Mouse (Mus musculus) c-Kit-positive CD71-positive TER-119-negative erythroid progenitor cells, embryonic 14.5 days (primary cell): ENCODE measurements around the gene Bag1.

Experiments
- DNase-seq: peaks from one replicate; pipeline ENCODE4 v3.0.0-alpha.2; 2013; ENCODE audit warnings: low read depth

The Bag1 gene

DNA sequence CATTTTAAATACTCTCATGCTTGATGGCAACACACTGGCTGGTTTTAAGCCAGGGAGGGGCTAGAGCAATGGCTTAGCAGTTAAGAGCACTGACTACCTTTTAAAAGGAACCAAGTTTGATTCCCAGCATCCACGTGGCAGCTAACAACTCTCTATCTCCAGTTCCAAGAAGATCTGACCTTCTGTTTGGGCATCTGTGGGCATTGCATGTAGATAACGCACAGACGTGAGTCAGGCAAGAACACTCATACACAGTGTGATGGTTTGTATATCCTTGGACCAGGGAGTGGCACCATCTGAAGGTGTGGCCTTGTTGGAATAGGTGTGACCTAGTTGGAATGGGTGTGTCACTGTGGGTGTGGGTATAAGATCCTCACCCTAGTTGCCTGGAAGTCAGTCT is 13.7 kb downstream of the Bag1 start:
- DNase-seq: peak; percentile 40

GRCm38 (mm10) chr4:40933694-40934093 is 14.4 kb downstream of the Bag1 start:
- DNase-seq: no peak

- no peak for DNase-seq
Observed at GRCm38 (mm10) chr4:40929046-40929445, 19.0 kb downstream of the Bag1 start.

DNA sequence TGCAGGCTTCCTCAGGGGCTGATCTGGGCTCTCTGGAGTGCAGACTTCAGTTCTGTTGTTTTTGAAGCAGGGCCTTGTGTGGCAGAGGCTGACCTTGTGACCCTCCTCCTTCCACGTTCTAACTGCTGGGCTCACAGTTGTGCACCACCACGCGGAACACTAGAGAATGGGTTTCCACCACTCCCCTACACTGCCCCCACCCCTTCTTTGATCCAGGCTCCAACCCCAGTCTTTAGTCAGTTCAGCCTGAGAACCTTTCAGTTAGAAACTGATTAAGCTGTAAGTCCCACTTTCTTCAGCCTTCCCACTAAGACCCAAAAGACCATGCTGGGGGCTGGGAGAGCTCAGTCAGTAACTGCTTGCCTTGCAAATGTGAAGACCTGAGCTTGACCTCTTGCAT is 22.5 kb downstream of the Bag1 start:
- DNase-seq: no peak

- no peak for DNase-seq
Observed at GRCm38 (mm10) chr4:40923087-40923651, 24.9 kb downstream of the Bag1 start.

- DNase-seq: no peak
Observed at GRCm38 (mm10) chr4:40921288-40921687, 26.8 kb downstream of the Bag1 start.

DNA sequence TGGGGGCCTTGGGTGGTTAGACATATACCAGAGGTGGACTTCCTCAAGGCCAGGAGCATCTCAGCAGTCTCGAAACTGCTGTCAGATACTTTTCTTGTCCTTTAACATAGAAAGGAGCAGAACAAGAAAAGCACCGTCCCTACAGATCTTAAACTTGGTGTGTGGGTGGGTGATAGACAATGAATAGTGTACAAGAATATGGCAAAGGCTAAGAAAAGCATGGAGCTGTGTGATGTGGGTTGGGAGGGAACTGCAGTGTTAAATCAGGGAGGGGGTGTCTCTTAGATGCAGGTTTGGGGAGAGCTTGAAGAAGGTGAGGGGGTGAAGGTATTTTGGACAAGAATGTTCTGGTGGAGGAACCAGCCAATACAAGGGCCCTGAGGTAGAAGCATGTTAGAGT is 27.5 kb downstream of the Bag1 start:
- no peak for DNase-seq

- no peak for DNase-seq
Observed at GRCm38 (mm10) chr4:40919785-40920184, 28.3 kb downstream of the Bag1 start, which contains the start of gene Spink4. Gene Spink4, plus strand, starts transcription at chr4:40920052.

GRCm38 (mm10) chr4:40916592-40917155 is 31.4 kb downstream of the Bag1 start:
- no peak for DNase-seq

DNA sequence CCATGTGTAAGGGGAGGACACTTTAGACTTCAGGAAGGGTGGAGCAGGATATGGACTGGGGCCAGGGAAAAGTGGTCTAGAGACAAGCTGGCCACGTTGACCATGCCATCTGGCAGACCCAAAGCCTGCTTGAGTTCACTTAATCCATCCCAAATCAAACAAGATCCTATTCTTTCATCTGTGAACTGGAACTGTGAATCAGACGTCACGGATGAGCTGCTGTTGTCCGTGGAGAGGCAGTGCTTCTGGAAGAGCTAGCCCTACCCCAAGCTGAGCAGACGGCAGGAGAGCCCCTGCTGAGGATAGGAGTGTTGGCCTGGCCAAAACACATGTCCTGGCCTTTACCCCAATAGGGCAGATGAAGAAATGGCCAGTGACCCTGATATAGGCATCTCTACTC is 32.1 kb downstream of the Bag1 start:
- DNase-seq: no peak

- DNase-seq: no peak
Observed at GRCm38 (mm10) chr4:40914287-40914867, 33.7 kb downstream of the Bag1 start.

DNA sequence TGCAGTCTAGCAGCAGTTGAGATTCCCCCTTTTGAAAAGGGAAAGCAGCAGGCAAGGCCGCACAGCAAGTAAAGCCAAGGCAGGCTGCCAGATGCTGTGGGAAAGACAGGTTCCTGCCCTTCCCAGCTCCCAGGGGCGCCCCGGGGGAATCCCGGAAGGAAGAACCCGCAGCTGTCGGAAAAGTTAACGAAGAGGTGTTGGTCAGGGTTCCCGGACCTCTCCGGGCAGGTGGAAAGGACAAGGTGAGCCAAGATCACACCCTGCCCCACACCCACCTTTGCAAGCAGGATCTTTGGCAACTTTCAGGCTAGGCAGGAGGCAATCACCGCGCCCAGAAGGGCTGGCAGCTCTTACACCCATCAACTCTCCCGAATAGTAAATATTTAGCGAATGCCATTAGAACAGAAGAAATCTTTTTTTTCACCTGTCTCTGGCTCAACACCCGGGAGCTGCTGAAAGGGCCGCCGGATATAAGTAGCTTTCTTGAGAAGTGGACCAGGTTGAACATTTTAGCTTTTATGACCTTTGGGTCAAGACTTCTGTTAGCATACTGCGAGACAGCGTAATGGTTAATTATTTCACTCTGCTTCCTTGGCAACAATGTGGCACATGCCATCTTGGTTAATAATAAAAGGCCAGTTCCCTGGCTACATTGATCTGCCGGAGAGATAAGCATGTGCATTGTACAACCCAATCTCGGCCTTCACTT is 39.7 kb downstream of the Bag1 start:
- no peak for DNase-seq

DNA sequence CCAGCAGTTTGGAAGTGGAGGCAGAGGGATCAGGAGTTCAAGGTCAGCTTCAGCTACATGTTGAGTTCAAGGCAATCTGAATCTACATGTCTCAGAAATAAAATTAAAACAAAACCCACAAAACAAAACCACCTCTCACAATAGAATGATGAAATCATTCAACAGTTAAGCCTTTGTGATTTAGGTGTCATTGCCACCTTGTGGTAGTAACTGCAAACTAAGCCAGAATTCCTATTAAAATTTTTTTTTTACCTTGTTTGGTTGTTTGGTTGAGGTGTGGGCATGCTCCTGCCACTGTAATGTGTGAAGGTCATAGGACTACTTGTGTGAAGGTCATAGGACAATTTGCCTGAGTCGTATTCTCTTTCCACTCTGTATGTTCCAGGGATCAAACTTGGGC is 41.8 kb downstream of the Bag1 start:
- DNase-seq: peak; percentile 40

- DNase-seq: no peak
Observed at GRCm38 (mm10) chr4:40900612-40901011, 47.5 kb downstream of the Bag1 start.

DNA sequence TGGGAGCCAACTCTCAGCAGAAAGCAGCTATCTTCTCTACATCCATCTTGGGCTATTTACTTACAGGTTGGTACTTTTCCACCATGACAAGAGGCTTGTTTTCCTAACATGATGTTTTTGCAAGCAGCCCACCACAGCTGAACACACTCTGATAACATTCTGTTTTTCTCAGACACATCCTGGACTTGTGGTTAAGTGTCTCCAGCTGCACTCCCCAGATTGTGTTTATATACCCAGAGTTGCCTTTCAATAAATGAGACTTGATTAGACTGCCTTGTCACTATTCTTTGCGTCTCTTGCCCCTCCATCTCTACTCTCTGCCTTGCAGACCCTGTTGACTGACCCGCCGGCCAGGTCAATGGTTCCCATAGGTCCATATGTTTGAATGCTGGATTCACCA is 48.0 kb downstream of the Bag1 start:
- no peak for DNase-seq

DNA sequence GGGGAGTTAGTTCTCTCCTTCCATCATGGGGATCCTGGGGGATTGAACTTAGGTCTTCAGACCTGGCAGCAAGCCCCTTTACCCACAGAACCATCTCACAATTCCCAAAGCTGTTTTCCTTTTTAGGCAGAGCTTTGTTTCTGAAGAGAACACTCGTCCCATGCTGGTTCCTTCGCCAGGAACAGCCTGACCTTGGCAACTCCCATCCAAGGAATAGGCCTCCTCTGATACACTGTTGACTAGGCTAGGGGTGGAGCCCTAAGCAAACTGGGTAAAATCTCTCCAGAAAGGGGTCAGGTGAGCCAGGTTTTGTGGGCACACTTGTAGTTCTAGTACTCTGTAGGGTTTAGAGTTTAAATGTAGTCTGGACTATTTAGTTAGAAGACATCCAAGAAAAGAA is 48.8 kb downstream of the Bag1 start:
- DNase-seq: no peak

GRCm38 (mm10) chr4:40898476-40899044 is 49.5 kb downstream of the Bag1 start:
- DNase-seq: no peak

- no peak for DNase-seq
Observed at GRCm38 (mm10) chr4:40895646-40896045, 52.4 kb downstream of the Bag1 start.

DNA sequence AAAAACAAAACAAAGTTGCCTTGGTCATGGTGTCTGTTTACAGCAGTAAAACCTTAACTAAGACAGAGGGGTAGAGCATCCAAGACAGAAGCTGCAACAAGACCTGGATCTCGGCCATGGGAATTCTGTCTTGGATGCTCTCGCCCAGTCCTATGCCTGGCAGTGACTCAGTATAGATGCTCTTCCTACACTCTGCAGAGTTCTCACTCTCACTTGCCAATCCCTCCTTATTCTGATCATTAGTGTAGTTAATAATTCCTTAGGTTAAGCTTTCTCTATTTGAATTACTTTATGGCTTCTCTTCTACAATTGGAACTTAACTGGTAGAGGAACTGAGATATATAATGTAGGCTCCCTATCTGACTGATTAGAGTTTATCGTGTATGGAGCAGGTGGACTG is 53.0 kb downstream of the Bag1 start:
- DNase-seq: no peak

DNA sequence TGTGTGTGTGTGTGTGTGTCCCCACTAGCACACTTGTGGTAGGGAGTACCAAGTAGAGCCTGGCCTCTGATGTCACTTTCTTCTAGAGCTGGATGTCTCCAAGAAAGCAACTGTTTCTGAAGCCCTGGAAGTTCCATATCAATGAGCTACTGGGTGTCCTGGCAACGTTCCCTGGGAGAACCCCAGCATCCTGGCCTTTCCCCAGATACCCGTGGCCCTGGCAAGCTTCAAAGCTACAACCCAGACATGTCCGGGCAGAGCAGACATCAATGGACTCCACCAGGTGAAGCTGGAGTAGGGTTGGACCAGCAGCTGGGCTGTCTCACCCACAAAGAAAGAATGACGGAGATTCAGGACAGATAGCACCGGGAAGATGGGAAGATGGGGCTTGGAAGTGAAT is 56.9 kb downstream of the Bag1 start:
- no peak for DNase-seq

DNA sequence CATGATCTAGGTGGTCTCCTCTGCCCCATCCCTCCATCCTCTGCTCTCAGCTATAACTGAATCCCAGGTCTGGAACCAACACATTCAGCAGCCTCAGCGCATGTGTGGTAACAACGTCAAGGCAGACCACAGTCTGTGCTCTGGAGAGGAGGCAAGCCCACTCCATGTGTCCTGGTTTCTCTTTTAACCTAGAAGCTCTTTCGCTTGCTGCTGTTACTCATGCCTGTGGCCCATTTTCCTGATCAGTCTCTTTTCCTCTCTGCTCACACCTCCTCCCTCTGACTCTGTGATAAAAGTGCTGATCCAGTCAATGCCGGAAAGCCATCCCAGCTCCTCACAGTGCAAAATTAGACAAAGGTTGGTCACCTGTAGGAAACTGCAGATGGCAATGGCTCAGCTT is 58.1 kb downstream of the Bag1 start:
- DNase-seq: no peak

DNA sequence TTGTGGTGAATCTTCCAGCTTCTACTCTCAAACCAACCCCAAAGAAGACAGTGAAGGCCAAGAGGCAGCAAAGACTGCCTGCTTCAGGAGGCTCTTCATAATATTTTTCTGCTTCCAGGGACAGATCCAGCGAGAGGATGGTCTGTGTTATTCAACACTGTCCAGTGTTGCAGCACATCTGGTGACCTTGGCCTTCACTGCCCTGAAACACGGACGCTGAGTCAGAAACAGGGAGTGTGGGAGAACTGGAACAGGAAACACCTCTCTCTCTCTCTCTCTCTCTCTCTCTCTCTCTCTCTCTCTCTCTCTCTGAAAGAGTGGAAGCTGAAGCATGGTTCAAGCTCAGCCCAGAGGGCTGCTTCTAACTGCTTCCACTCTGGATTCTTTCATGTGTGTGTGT is 58.8 kb downstream of the Bag1 start:
- no peak for DNase-seq

GRCm38 (mm10) chr4:40888839-40889238 is 59.3 kb downstream of the Bag1 start:
- DNase-seq: no peak
